Mouse (Mus musculus) kidney, adult 9 months (tissue): ENCODE measurements around the gene Mrpl49.

ENCODE experiments used
- DNase-seq: peaks from one replicate; pipeline ENCODE4 v3.0.0; 2022

Gene Mrpl49

DNA sequence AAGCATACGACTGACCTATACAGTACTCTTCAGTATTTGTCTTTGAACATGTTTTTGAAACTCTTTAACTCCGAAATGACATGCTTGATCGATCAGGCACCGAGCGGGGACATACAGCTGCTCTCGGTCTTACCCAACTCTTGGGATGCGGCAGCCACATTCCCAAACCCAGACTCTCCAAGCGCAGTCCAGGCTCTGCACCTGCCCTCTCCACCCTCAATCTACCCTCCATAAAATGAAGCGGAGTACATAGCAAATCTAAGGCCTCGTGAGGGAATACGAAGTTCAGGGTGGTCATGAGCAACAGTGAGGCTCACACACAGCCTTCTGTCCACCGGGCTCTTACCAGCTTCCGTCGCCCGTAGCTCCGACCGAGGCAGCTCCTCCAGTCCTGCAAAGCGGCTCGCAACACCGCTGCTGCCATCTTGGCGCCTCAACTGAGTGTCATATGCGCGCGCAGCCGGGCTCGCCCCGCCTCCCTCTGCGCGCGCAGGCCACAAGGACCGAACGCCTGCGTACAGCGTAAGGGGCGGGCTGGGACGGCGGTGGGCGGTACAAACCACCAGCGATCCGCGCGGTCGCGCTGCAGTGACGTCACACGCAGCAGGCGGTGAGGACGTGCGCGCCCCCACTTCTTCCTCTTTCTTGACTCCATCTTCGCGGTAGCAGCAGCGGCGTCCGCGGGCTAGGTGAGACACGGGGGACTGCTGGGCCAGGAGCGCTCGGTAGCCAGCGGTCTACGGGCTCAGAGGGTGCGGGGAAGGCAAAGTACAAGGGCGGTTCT is at the start of gene Mrpl49, which contains the start of gene Fau:
Gene Mrpl49 (minus strand): TSS at position 473 of the 784 bp plus-strand sequence.
Gene Fau (plus strand): TSS at position 532 of the 784 bp plus-strand sequence.
- peak; percentile 99 for DNase-seq

- DNase-seq = no peak
These were observed 48.0 kb upstream of the Mrpl49 start, which contains the start of gene Naaladl1 for GRCm38 (mm10) chr19:6105586-6105985. Naaladl1 (plus strand) TSS chr19:6105782.

GRCm38 (mm10) chr19:6104476-6104875 is 46.9 kb upstream of the Mrpl49 start:
- DNase-seq = no peak

DNA sequence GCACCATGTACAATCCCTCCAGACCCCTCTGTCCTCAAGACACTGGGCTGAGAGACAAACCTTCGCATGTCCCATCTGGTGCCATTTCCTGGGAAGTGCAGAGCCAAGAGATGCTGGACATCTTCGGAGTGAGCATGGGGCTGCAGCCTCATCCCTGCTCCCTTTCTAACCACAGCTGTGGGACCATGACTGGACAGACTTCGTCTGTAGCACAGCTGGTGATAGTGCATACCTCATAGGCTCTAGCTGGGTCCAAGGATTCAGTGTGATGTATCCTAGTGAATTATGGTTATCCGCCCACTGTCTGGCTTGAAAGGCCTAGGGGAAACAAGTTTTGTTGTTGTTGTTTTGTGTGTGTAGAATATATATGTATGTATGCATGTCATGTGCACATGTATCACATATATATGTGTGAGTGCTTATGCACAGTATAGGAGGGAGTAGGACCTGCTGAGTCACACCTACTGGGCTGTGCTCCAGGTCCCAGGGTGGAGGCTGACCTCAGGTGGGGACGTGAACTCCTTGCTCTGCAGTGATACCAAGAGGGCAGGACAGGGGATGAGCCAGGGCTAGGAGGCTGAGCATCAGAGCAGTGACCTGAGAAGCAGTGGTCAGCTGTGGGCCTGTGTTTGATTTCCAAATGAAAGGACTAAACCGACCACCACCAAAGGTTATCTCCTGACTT is 44.7 kb upstream of the Mrpl49 start:
- DNase-seq = no peak

DNA sequence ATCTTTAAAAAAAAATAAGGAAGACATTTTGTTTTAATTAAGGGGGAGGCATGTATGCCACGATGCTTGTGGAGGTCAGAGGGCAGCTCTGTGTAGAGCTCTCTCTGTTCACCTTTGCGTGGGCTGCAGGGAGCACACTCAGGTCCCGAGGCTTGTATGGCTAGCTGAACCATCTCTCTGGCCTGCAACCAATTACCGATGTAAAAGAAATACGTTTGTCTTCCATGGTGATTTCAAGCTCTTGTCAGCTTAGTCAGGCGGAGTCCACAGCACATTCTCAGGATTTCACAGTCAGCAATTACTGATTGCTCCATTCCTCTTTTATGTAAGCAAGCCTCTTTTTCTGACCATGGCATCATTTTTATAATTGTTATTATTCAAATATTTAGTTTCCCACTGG is 43.6 kb upstream of the Mrpl49 start:
- no peak for DNase-seq

GRCm38 (mm10) chr19:6097847-6098246 is 40.3 kb upstream of the Mrpl49 start:
- no peak for DNase-seq

GRCm38 (mm10) chr19:6094119-6094518 is 36.5 kb upstream of the Mrpl49 start, which contains the start of gene AC131692.1:
AC131692.1 (plus strand) TSS chr19:6094419.
- no peak for DNase-seq

DNA sequence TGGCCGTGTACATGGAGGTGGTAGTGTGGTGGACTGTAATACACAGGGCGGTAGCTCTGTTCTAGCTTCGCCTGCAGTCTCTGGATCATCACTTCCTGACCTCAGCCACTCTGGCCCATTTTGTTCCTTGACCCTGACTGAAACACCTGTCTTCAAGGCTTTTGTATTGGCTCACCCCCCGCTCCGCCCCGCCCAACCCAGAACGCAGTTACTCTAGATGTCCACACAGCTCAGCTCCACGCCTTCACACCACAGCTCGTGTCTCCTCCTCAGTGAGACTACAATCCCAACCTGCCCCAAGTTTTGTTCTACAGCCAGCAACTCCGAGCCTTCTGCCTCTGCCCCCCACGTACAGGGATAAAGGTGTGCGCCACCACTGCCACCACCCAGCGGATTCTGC is 31.3 kb upstream of the Mrpl49 start:
- no peak for DNase-seq

GRCm38 (mm10) chr19:6085417-6085879 is 27.9 kb upstream of the Mrpl49 start:
- DNase-seq = peak; percentile 62

- DNase-seq = peak; percentile 98
These were observed 27.1 kb upstream of the Mrpl49 start, which contains the start of the genes Zfpl1 and Cdca5 for GRCm38 (mm10) chr19:6084478-6085248. Zfpl1 (minus strand) TSS chr19:6084956. Cdca5 (plus strand) TSS chr19:6084983.

GRCm38 (mm10) chr19:6082156-6082555 is 24.6 kb upstream of the Mrpl49 start, which contains the start of gene Gm28374:
Gm28374 (minus strand) TSS chr19:6082256.
- DNase-seq = no peak

DNA sequence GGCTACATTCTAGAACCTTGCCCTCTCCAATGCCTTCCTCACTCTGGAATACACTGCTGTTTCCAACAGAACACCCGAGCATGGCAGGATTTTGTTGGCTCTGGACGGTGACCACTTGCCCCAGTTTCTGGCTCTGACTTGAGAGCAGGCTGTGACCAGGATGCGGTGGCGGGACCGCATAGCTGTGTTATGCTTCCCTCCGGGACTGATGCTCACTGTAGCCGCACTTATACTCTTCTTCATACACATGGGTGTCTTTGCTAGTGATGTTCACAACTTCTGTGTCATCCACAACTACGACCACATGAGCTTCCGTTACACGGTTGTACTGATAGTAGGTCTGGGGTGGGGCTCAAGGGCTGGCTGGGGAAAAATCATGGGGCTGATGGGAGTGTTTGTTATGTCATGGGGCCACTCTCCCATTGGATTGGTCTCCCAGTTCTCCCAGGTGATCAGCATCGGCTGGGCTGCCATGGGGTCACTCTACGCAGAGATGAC is 22.4 kb upstream of the Mrpl49 start, which contains the start of gene Tmem262:
Gene Tmem262 (plus strand): TSS at position 51 of the 498 bp plus-strand sequence.
- DNase-seq = no peak

DNA sequence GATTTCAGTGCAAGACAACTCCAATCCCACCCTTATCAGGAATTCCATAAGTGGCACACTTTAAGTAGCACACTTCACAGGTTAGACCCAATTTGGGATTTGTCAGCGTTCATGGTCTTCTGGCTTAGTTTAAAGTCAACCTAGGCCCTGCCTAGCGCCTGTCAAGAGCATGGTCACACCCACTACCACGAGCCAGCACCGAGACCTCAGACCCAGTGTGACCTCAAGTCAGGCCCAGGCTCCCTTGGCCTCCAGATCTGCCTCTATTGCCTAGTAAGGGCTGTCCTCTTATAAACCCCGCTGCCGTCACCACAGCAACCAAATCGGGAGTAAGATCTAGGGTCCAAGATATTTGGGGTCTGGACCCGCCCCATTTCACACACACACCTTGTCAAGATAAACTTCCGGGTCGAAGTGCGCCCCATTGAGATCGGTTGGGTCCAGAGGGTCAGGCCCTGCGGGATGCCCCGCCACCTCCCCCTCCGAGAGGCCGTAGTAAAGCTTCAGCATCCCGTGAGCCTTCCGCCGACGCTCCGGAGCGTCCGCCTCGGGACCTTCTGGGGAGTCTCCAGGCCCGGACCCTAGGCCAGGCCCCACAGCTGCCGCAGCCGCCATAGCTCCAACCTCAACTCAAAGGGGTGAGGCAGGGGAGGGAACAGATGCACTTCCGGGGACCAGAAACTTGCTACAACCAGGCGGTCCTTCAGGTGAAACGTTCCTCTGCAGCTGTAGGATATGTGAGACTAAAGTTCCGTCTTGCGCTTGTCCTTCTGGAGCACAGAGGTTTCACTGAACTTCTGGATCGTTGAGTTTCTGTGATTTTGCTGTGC is 19.2 kb upstream of the Mrpl49 start, which contains the start of gene Vps51:
Gene Vps51 (minus strand): TSS at position 668 of the 830 bp plus-strand sequence.
- DNase-seq = peak; percentile 93

DNA sequence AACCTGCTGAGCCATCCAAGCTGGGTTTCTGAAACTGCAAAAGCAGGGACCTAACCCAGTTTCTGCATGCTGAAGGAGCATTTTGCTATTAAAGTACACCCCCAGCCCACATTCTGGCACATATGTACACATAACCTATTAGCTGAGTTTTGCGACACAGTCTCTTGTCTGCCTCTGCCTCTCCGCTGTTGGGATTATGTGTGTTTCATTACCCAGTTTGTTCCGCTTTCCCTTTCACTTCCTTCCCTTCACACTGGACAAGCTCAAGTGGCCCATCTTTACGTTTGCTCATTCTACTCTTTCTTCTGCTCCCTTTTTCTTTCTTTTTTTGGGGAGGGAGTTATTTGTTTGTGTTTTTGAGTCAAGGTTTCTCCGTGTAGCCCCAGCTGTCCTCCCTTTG is 16.3 kb upstream of the Mrpl49 start:
- no peak for DNase-seq

DNA sequence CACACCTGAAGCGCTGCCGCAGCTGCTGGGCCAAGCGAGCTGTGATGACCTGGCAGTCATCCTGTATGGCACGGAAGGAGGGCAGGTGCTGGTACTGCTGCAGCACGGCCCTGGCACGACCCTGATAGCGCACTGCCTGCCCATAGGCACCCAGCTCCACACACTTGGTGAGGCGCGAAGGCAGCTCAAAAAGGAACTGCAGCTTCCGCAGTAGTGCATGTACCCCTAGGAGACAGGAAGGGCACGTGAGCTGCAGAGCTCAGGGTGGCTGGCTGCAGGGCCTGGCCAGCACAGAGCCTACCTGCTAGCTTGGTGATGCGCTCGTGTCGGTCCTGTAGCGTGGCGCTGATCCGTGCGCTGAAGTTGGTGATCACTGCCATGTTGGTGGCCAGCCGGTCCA is 13.7 kb upstream of the Mrpl49 start:
- no peak for DNase-seq

- no peak for DNase-seq
These were observed 13.1 kb upstream of the Mrpl49 start for GRCm38 (mm10) chr19:6070571-6071250.

GRCm38 (mm10) chr19:6069851-6070250 is 12.3 kb upstream of the Mrpl49 start:
- DNase-seq = no peak

GRCm38 (mm10) chr19:6068951-6069350 is 11.4 kb upstream of the Mrpl49 start:
- no peak for DNase-seq

- DNase-seq = peak; percentile 95
These were observed 10.3 kb upstream of the Mrpl49 start, which contains the start of gene Tm7sf2 for GRCm38 (mm10) chr19:6067724-6068415. Tm7sf2 (minus strand) TSS chr19:6068373.
